Mouse (Mus musculus) activated CD4-positive, CD25-positive, alpha-beta regulatory T cell, adult 4 months (primary cell): Measurements from ENCODE around the gene Asic3. TPM values are rescaled to one million over a fixed set of nuclear protein-coding genes. Genes with fewer than 3 reads are reported as not detected.

ENCODE experiments used
- ATAC-seq: one replicate; pipeline ENCODE4 v1.8.0; 2017
- polyA plus RNA-seq, 2 experiments: library from polyadenylated mRNA; unstranded; fragments of 100-300 nt; shearing (Covaris generic); gene quantifications; one replicate each; pipeline ENCODE4 v1.2.1; 2017

Asic3 gene
- polyA plus RNA-seq: under 1 TPM in 1 of 2 experiments, not detected in 1; 0.85 TPM

DNA sequence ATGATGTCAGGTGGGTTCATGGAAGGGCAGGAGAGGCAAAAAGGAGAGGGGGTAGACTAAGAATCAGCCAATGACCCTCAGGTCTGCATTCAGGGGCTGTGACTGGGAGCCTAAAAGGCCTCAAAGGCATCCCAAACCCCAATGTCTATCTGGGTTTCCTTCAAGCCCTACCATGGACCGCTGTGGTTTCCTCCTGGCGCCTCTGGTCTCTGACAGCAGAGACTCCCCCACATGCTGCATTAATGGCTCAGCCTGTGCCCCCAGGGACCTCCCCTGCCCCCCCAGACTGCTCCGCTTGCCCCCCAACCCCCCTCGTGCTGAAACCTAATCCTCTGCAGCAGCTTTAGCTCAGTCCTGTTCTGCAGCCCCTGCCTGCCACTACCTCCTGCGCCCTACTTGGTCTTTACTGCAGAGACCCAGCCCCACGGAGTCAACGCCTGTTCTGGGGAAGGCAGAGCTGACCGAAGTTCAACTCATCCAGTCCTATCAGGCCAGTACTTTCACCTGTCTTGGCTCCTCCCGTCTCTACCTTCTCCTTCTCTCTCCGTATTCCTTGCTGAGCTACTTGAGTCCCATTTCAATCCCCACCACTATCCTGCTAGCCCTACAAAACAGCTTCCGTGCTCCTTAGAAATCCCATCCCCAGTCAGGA is at the start of gene Asic3:
Asic3 (plus strand) TSS at position 351 of the 652 bp plus-strand sequence.
- ATAC-seq: no peak

GRCm38 (mm10) chr5:24363467-24363866 is 49.7 kb upstream of the Asic3 start:
- no peak for ATAC-seq

GRCm38 (mm10) chr5:24364061-24364460 is 49.1 kb upstream of the Asic3 start:
- no peak for ATAC-seq

DNA sequence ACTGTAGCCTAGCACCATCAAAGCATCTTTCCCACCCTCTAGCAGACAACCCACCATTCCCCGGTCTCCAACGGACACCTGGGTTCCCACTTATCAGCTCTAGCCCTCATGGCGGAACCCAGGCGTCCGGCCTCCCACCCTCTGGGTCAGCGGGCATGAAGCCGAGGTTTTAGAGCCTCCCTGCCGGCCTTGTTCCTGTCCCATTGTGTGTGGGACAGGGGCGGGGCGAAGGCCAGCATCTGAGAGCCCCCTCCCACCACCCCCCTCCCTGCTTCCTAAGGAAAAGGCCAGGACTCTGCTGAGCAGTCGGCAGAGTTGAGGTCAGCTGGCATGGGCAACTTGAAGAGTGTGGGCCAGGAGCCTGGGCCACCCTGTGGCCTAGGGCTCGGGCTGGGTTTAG is 48.7 kb upstream of the Asic3 start, which contains the start of gene Nos3:
Nos3 (plus strand) TSS at position 303 of the 400 bp plus-strand sequence.
- no peak for ATAC-seq

DNA sequence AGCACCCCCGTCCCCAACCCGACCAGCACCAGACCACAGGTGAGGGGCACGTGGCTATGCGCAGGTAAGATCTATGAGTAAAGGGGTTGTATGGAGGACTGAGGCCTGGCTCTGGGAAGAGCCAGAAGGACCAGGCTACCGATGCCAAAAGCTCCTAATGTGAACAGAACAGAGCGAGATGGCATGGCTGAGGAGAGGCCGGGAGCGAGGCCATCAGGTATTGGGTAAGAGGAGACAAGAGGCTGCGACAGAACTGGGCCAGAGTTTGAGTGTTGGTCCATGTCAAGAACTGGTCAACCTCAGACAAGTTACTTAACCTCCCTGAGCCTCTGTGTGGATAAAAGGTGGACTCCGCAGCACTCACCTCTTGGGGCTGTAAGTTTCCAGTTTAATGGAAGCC is 48.2 kb upstream of the Asic3 start:
- ATAC-seq: no peak

GRCm38 (mm10) chr5:24365528-24365927 is 47.7 kb upstream of the Asic3 start:
- ATAC-seq: no peak

DNA sequence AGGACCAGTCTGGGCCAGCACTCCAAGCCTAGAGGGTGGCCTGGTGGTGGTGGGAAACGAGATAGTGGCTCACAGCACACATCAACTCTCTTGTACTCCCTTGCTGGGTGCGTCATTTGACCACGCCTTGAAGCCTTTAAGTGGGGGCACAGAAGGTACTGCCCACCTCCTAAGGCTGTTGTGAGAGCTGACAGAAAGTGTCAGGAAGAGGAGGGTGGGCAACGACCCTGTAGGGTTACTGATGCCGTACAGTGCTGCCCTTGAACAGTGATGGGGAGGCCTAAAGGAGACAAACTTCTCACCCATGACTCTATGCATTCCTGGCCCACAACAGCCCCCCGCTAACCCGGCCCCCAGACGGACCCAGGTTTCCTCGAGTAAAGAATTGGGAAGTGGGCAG is 46.8 kb upstream of the Asic3 start:
- no peak for ATAC-seq

- no peak for ATAC-seq
Observed at GRCm38 (mm10) chr5:24369767-24370166, 43.4 kb upstream of the Asic3 start.

GRCm38 (mm10) chr5:24373807-24374206 is 39.4 kb upstream of the Asic3 start:
- no peak for ATAC-seq

GRCm38 (mm10) chr5:24374216-24374615 is 39.0 kb upstream of the Asic3 start:
- ATAC-seq: no peak

- no peak for ATAC-seq
Observed at GRCm38 (mm10) chr5:24374666-24375328, 38.4 kb upstream of the Asic3 start.

GRCm38 (mm10) chr5:24378700-24379099 is 34.5 kb upstream of the Asic3 start:
- no peak for ATAC-seq

DNA sequence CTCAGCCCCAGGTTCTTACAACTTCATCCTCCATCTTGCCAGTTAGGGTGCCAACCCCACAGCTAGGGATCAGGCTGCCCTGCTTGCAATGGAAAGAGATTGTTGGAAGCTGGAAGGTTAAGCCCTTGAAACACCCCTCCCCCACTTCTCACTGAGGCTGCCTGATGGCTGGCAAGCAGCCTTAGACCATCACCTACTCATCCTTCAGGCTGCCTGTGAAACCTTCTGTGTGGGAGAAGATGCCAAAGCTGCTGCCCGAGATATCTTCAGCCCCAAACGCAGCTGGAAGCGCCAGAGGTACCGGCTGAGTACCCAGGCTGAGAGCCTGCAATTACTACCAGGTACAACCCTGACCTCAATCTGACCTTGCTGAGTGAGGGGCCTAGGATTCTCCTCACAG is 33.7 kb upstream of the Asic3 start:
- ATAC-seq: no peak

GRCm38 (mm10) chr5:24380499-24380898 is 32.7 kb upstream of the Asic3 start:
- no peak for ATAC-seq

DNA sequence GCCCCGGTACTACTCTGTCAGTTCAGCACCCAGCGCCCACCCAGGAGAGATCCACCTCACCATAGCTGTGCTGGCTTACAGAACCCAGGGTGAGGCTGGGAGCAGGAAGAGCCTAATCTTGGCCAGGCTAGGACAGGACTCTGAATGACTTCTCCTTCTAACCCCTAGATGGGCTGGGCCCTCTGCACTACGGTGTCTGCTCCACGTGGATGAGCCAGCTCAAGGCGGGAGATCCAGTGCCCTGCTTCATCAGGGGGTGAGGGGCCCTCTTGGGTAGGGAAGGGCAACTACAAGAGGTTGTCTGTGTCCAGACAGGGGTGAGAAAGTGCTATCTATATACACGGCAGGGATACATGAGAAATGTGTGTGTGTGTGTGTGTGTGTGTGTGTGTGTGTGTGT is 31.7 kb upstream of the Asic3 start:
- ATAC-seq: no peak

DNA sequence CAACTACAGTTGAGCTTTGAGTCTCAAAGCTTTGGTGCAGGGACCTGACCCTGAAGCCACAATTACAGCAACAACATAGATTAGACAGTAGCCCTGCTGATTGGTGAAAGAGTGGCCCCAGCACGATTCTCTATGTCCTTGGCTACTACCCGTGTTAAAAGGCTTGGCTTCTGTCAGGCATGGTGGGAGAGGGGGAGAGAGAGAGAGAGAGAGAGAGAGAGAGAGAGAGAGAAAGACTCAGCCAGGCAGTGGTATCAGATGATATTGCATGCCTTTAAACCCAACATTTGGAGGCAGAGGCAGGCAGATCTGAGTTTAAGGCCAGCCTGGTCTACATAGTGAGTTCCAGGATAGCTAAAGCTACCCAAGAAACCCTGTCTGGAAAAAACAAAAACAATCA is 31.2 kb upstream of the Asic3 start:
- no peak for ATAC-seq

DNA sequence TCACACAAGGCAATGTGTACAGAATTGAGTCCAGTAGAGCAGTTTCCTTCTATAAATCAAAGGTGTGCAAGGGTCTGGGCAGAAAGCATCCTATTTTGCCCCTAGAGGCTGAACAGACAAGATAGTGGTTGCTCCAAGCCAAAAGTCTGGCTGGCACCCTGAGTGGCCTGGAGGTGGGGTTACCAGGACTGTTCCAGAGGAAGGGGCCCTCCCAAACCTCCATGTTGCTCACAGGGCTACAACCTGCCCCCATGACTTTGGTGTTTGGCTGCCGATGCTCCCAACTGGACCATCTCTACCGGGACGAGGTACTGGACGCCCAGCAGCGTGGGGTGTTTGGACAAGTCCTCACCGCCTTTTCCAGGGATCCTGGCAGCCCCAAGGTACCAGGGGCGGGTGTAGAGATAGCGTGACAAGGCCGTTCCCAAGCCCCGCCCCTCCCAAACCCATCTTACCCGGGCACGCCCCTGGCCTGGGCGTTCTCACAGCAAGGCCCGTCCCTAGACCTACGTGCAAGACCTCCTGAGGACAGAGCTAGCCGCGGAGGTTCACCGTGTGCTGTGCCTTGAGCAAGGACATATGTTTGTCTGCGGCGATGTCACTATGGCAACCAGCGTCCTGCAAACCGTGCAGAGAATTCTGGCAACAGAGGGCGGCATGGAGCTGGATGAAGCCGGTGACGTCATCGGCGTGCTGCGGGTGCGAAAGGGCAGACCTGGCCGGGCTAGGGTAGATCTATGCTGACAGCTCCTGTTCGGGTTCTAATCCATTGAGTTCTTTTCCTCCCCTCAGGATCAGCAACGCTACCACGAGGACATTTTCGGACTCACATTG is 29.9 kb upstream of the Asic3 start:
- ATAC-seq: peak; percentile 78

DNA sequence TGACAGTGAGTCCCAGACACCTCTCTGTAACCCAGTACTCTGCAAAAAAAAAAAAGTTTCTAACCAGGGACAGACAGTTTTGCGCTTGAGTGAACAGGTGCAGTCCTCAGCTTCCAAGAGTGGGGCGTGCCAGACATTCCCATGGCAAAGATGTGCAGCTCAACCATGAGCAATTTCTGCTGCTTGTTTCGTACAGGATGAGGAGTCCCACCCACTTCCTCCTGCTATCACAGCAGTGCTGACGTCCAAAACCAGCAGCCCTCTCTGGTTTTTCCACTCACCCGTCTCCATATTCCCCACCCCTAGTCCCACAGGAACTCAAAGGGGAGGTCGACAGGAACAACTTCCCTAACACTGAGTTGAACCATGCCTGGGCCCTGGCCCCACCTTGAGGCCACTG is 28.8 kb upstream of the Asic3 start:
- peak; percentile 33 for ATAC-seq

DNA sequence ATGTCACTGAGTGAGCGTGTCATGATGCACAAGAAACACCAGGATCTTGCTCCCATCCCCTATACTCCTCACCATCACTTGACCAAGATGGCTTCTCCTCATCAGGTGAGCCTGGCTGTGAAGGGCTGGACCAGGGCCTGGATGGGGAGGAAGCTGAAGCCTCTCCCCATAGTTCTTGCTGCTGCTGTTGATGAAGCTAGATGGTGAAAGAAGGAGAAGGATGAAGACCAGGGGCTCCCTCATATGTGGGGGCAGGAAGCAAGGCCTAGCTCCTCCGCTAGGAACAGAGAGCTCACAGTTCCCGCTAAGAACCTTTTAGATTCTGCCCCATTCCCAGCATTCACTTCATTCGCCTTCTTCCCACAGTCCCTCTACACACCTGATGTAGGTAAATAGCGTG is 27.8 kb upstream of the Asic3 start:
- no peak for ATAC-seq

- ATAC-seq: no peak
Observed at GRCm38 (mm10) chr5:24385887-24386550, 27.2 kb upstream of the Asic3 start.

- ATAC-seq: peak; percentile 21
Observed at GRCm38 (mm10) chr5:24387264-24388241, 25.6 kb upstream of the Asic3 start.
